Comparison of ENCODE assay signal across 10 mouse cellular contexts in the genomic region with DNA sequence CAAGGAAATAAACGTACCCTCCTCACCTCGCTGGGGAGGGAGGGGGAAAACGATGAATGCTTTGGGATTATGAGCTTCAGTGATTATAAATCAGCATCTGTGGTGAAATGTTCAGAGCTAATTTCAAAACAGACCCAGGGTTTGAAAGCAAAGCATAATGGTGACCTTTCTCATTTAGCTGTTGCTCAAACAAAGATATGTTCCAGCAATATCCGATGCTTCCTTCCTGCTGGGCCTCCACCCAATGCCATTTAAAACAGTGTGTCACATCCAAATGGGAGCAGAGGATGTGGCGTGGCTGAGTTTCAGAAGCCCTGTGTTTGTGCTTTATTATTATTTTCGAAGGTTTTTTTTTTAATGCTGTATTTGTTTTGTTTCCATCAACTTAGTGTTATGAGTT. TPM values are rescaled to one million over a fixed set of nuclear protein-coding genes. Genes with fewer than 3 reads are reported as not detected.
DNase-seq lines count a peak whose midpoint lies in the region; ATAC-seq and TF ChIP-seq lines count a peak whose summit lies in the region.
"Had no signal": no experiment of that assay in that cellular context is flagged by ENCODE, and none has a peak within 500 bp of the region (broad histone marks: within the 10 kb centered on the region; RNA-seq: fewer than 3 reads in every experiment).

No protein-coding gene starts in this region.

- DNase-seq in liver, postnatal 0 days = no peak
- DNase-seq in testis, postnatal 14 days (ENCODE audit: low spot score) = no peak
- no peak for DNase-seq in T-cell, adult 2 months (ENCODE audit: low spot score)
- no peak for DNase-seq in frontal cortex, adult 2 months (ENCODE audit: extremely low spot score in 1 of 2, low spot score in 1 of 2)
- DNase-seq: cerebellum, adult 2 months had no signal

- H3K27me3 ChIP-seq in liver, postnatal 0 days (ENCODE audit: insufficient read depth, low read length) = no peaks in the 10 kb centered on the region
- H3K27me3 ChIP-seq in liver, embryonic 12.5 days (replicated peaks) = peaks cover 10% of the 10 kb centered on the region; the same call in 1 of the 2 replicates
- H3K27me3 ChIP-seq in heart, embryonic 11.5 days (ENCODE audit: control insufficient read depth, insufficient read depth, low read length) = no peaks in the 10 kb centered on the region
- no peaks in the 10 kb centered on the region for H3K27me3 ChIP-seq in kidney, embryonic 14.5 days (ENCODE audit: control insufficient read depth, insufficient read depth, low read length)
- H3K27me3 ChIP-seq in stomach, embryonic 14.5 days (ENCODE audit: control insufficient read depth, insufficient read depth, low read length) = no peaks in the 10 kb centered on the region

- H3K9ac ChIP-seq in liver, postnatal 0 days (replicated peaks) = no peak overlapping the region
- H3K9ac ChIP-seq in liver, embryonic 12.5 days = no peak overlapping the region
- no peak overlapping the region for H3K9ac ChIP-seq in heart, embryonic 11.5 days (ENCODE audit: low read depth, low read length)
- H3K9ac ChIP-seq in kidney, embryonic 14.5 days (ENCODE audit: low read depth, low read length) = no peak overlapping the region
- H3K9ac ChIP-seq in stomach, embryonic 14.5 days (replicated peaks; ENCODE audit: low read depth, low read length) = no peak overlapping the region

- H3K4me3 ChIP-seq in liver, postnatal 0 days (ENCODE audit: low read depth, low read length) = no peak overlapping the region
- no peak overlapping the region for H3K4me3 ChIP-seq in liver, embryonic 12.5 days
- H3K4me3 ChIP-seq in heart, embryonic 11.5 days (ENCODE audit: low read depth, low read length) = no peak overlapping the region
- H3K4me3 ChIP-seq in kidney, embryonic 14.5 days (ENCODE audit: low read length) = no peak overlapping the region
- no peak overlapping the region for H3K4me3 ChIP-seq in stomach, embryonic 14.5 days (ENCODE audit: low read depth, low read length)
- H3K4me3 ChIP-seq: megakaryocyte, embryonic 14.5 days had no signal

- no peaks in the 10 kb centered on the region for H3K9me3 ChIP-seq in liver, postnatal 0 days (ENCODE audit: low read length)
- no peaks in the 10 kb centered on the region for H3K9me3 ChIP-seq in liver, embryonic 12.5 days (replicated peaks)
- no peaks in the 10 kb centered on the region for H3K9me3 ChIP-seq in heart, embryonic 11.5 days (replicated peaks; ENCODE audit: control insufficient read depth, low read length)
- no peaks in the 10 kb centered on the region for H3K9me3 ChIP-seq in kidney, embryonic 14.5 days (ENCODE audit: control insufficient read depth, low read length)
- no peaks in the 10 kb centered on the region for H3K9me3 ChIP-seq in stomach, embryonic 14.5 days (ENCODE audit: control insufficient read depth, low read depth, low read length)

- TF ChIP-seq EP300 in liver, postnatal 0 days (IDR thresholded peaks at IDR 0.05; ENCODE audit: low read depth) = no peak

- no peaks in the 10 kb centered on the region for H3K4me1 ChIP-seq in liver, postnatal 0 days (ENCODE audit: insufficient read depth)
- peaks cover 26% of the 10 kb centered on the region for H3K4me1 ChIP-seq in liver, embryonic 12.5 days
- H3K4me1 ChIP-seq in heart, embryonic 11.5 days (ENCODE audit: control insufficient read depth, insufficient read depth, low read length) = 0 out of 2 replicates have a peak, but pooled peaks cover 6% of the 10 kb centered on the region
- H3K4me1 ChIP-seq in kidney, embryonic 14.5 days (ENCODE audit: control insufficient read depth, insufficient read depth, low read length) = no peaks in the 10 kb centered on the region
- H3K4me1 ChIP-seq in stomach, embryonic 14.5 days (ENCODE audit: control insufficient read depth, insufficient read depth, low read length) = no peaks in the 10 kb centered on the region

- ATAC-seq in liver, postnatal 0 days = no peak
- no peak for ATAC-seq in liver, embryonic 12.5 days
- ATAC-seq in heart, embryonic 11.5 days (replicated peaks; ENCODE audit: insufficient number of reproducible peaks, low FRiP score, low TSS enrichment) = no peak
- no peak for ATAC-seq in kidney, embryonic 14.5 days (ENCODE audit: low FRiP score, low TSS enrichment)
- no peak for ATAC-seq in stomach, embryonic 14.5 days (ENCODE audit: insufficient number of reproducible peaks, insufficient read depth, low FRiP score, low read depth)

- H3K4me2 ChIP-seq in liver, postnatal 0 days (ENCODE audit: low read depth, low read length) = no peak overlapping the region
- no peak overlapping the region for H3K4me2 ChIP-seq in liver, embryonic 12.5 days
- H3K4me2 ChIP-seq in heart, embryonic 11.5 days = no peak overlapping the region
- no peak overlapping the region for H3K4me2 ChIP-seq in kidney, embryonic 14.5 days (replicated peaks; ENCODE audit: low read depth, low read length)
- H3K4me2 ChIP-seq in stomach, embryonic 14.5 days (replicated peaks; ENCODE audit: low read depth, low read length) = no peak overlapping the region

- TF ChIP-seq CTCF in liver, postnatal 0 days (IDR thresholded peaks at IDR 0.05; ENCODE audit: low read depth) = no peak

- peak overlapping the region; percentile 69 for H3K27ac ChIP-seq in liver, postnatal 0 days (ENCODE audit: low read depth)
- no peak overlapping the region for H3K27ac ChIP-seq in liver, embryonic 12.5 days
- H3K27ac ChIP-seq in heart, embryonic 11.5 days (ENCODE audit: low read depth, low read length) = peak overlapping the region; percentile 76
- H3K27ac ChIP-seq in kidney, embryonic 14.5 days (ENCODE audit: low read depth, low read length) = peak overlapping the region; percentile 65; the same call in 1 of the 2 replicates
- H3K27ac ChIP-seq in stomach, embryonic 14.5 days (ENCODE audit: low read length) = peak overlapping the region; percentile 62; the same call in 1 of the 2 replicates

- WGBS in liver, postnatal 0 days (ENCODE audit: insufficient replicate concordance) = 51% methylated on average over 6 of the region's 6 CpGs
- whole genome bisulfite sequencing in liver, embryonic 12.5 days (ENCODE audit: insufficient replicate concordance) = 59% methylated on average over 6 of the region's 6 CpGs
- 68% methylated on average over 6 of the region's 6 CpGs for WGBS in heart, embryonic 11.5 days (ENCODE audit: insufficient replicate concordance)
- 72% methylated on average over 6 of the region's 6 CpGs for WGBS in kidney, embryonic 14.5 days
- 56% methylated on average over 6 of the region's 6 CpGs for WGBS in stomach, embryonic 14.5 days

- H3K36me3 ChIP-seq in liver, postnatal 0 days (replicated peaks; ENCODE audit: insufficient read depth, low read length) = no peaks in the 10 kb centered on the region
- no peaks in the 10 kb centered on the region for H3K36me3 ChIP-seq in liver, embryonic 12.5 days
- no peaks in the 10 kb centered on the region for H3K36me3 ChIP-seq in heart, embryonic 11.5 days (ENCODE audit: control insufficient read depth, insufficient read depth, low read length)
- no peaks in the 10 kb centered on the region for H3K36me3 ChIP-seq in kidney, embryonic 14.5 days (ENCODE audit: control insufficient read depth, insufficient read depth, low read length)
- H3K36me3 ChIP-seq in stomach, embryonic 14.5 days (ENCODE audit: control insufficient read depth, insufficient read depth, low read length) = no peaks in the 10 kb centered on the region

RNA-seq across cellular contexts. Expression of a gene that starts 37.1 kb away (rescaled TPM):
- 7.3 and 10.4 TPM in 2 replicates for polyA plus RNA-seq in liver, postnatal 0 days (2015; fragmentation: Nextera tagmentation; extraction: Ambion mirVana)
- 11.2 and 12.7 TPM in 2 replicates for polyA plus RNA-seq in liver, embryonic 12.5 days (2016; fragmentation: Nextera tagmentation; extraction: Ambion mirVana)
- polyA plus RNA-seq in heart, embryonic 11.5 days (2014; fragmentation: Nextera tagmentation; extraction: Ambion mirVana) = 69.1 and 79.9 TPM in 2 replicates
- polyA plus RNA-seq in kidney, embryonic 14.5 days (2014; fragmentation: Nextera tagmentation; extraction: Ambion mirVana) = 26.4 and 49.7 TPM in 2 replicates
- polyA plus RNA-seq in stomach, embryonic 14.5 days (2014; fragmentation: Nextera tagmentation; extraction: Ambion mirVana) = 59.9 and 63.4 TPM in 2 replicates
- polyA plus RNA-seq in frontal cortex, adult 2 months (2012; rRNA removed) = 16.7 and 20.3 TPM in 2 replicates
